Mouse (Mus musculus) CH12.LX (cell line): ENCODE measurements around the gene Olfr921.

Experiments
- BHLHE40 ChIP-seq: IDR thresholded peaks from 2 replicates; pipeline ENCODE4 v1.6.1; 2011; ENCODE audit warnings: mild to moderate bottlenecking, low read depth, low read length, improper control_type of control experiment
- CTCF ChIP-seq, 2 experiments: IDR thresholded peaks in 1 of 2; conservative IDR thresholded peaks in 1 of 2; 2 replicates each; pipeline ENCODE4 v1.5.1; 2011 to 2012; ENCODE audit warnings: low read depth in 2 of 2, low read length in 2 of 2, improper control_type of control experiment in 1 of 2, inconsistent platforms in 1 of 2, mild to moderate bottlenecking in 1 of 2, moderate library complexity in 1 of 2
- EP300 ChIP-seq: IDR thresholded peaks from 2 replicates; pipeline ENCODE4 v1.6.1; 2011; ENCODE audit warnings: low read length, improper control_type of control experiment
- HCFC1 ChIP-seq: IDR thresholded peaks from 2 replicates; pipeline ENCODE4 v1.6.1; 2012; ENCODE audit warnings: low read depth, mild to moderate bottlenecking, inconsistent platforms, low read length, improper control_type of control experiment
- POLR2A ChIP-seq: IDR thresholded peaks from 2 replicates; pipeline ENCODE4 v1.6.1; 2011; ENCODE audit warnings: low read depth, mild to moderate bottlenecking, improper control_type of control experiment, low read length
- POLR2AphosphoS2 ChIP-seq: IDR thresholded peaks from 2 replicates; pipeline ENCODE4 v1.6.1; 2011; ENCODE audit warnings: low read depth, low read length, improper control_type of control experiment
- SIN3A ChIP-seq: IDR thresholded peaks from 2 replicates; pipeline ENCODE4 v1.6.1; 2012; ENCODE audit warnings: low read length, improper control_type of control experiment, inconsistent platforms
- TBP ChIP-seq: conservative IDR thresholded peaks from 2 replicates; pipeline ENCODE4 v1.6.1; 2011; ENCODE audit warnings: low read depth, low read length, improper control_type of control experiment
- TCF12 ChIP-seq: IDR thresholded peaks from 2 replicates; pipeline ENCODE4 v1.6.1; 2014; ENCODE audit warnings: low read depth, mild to moderate bottlenecking, inconsistent platforms, low read length, improper control_type of control experiment
- USF2 ChIP-seq: conservative IDR thresholded peaks from 2 replicates; pipeline ENCODE4 v1.6.1; 2011; ENCODE audit warnings: low read depth, low read length, improper control_type of control experiment
- ZKSCAN1 ChIP-seq: IDR thresholded peaks from 2 replicates; pipeline ENCODE4 v1.6.1; 2012; ENCODE audit warnings: low read depth, inconsistent platforms, low read length, improper control_type of control experiment, borderline replicate concordance
- ZMIZ1 ChIP-seq: IDR thresholded peaks from 2 replicates; pipeline ENCODE4 v1.6.1; 2012; ENCODE audit warnings: low read depth, mild to moderate bottlenecking, inconsistent platforms, low read length, improper control_type of control experiment

DNA sequence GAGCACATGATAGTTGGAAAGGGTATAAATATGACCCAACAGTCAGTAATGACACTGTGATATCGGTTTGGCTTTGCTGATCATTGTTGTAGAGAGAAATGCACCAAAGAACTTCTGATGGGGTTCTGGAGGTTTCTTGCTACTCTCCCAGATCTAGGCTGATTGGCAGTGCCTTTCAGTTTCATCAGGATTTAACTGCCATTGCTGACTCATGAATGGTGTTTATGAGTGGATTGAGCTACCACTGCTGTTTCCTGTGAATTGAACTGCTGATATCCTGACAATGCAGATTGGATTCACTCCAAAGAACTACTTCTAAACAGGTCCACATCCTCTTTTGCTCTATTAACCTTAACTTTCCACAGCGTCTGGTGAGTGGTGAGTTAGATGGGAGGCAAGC, 19.8 kb downstream of the Olfr921 start:
- TF ChIP-seq POLR2AphosphoS2 (no peak), CTCF (conservative IDR thresholded peaks at IDR 0.05 in 1 of 2, IDR thresholded peaks at IDR 0.05 in 1 of 2; ENCODE audit: low read depth in 2 of 2, low read length in 2 of 2) (no peak), POLR2A (no peak), EP300 (no peak), TCF12 (no peak), TBP (no peak), BHLHE40 (no peak), HCFC1 (no peak), ZMIZ1 (no peak), SIN3A (no peak), ZKSCAN1 (no peak), USF2 (no peak)
